Mouse (Mus musculus): ENCODE measurements around the gene Rexo4.

Gene Rexo4

DNA sequence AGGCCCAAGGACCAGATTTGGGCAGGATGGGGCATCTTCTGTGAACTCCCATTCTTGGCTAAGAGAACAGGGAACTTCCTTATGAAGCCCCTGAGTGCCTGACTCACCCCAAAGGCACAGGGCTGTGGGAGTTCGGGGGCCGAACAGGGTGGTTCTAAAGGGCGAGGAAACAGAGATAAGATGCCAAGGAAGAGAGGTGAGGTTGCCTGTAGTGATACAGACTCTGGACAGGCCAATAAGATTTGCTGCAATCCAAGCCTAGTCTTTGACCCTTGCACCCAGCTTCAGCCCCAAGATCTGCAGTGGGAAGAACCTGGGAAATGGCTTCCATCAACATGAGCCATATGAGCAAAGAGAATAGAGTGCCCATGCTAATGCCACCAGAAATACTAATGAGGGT, 20.9 kb downstream of the Rexo4 start:
- DNase-seq (ENCODE audit: low spot score), result no peak

DNA sequence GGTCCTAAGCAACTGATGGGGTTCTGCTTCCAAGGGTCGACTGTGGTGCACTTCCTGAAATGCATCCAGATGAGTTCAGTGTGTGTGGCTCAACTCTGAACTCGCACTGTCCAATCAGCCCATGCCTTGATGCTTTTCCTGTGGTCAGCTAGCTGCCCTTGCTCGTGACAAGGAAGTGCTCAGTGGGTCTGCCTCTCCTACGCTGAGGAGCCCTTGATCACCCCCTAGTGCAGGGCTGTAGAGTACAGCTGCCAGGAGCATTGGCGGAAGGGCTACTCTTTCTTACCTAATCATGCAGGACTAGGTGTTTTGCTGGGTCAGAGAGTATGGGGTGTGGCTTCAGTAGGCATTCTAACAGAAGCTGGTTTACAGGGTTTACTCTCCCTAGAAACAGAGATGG, 22.6 kb downstream of the Rexo4 start:
- no peak for DNase-seq (ENCODE audit: low spot score)

DNA sequence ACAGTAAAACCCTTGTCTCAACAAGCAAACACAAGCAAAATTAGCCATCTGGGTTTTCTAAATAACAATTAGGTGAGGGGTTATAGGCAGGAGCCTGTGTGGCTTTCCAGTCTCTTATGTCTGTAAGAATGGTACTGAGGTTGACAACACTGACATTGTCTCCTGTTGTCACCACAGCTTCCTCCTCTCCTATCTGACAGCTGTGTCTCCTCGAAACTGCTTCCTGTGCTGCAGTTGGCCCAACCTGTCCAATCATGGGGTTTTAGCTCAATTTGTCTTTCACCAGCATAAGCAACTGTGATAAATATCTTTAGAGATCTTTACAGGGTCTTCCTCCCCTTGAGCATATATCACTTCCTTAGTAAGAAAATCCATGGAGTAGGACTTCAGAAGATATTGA, 27.8 kb downstream of the Rexo4 start:
- no peak for DNase-seq (ENCODE audit: low spot score)

DNA sequence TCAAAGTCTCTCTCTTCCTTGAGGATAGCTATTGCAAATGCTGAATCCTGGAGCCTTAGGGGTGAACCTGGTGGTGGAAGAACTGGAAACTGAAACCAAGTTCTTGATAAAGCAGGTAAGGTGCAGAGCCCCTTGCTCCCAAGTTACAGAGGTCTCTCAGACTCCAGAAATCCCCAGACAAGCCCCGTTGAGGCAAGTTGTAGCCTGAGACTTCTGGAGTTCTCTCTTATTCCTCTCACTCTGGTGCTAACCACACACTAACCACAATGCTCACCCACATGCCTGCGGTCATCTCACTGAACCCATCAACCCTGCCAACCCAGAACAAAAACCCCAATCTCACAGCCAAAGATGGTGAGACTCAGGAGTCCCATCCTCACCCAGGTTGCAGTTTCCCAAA, 28.9 kb downstream of the Rexo4 start:
- DNase-seq (ENCODE audit: low spot score), result no peak

DNA sequence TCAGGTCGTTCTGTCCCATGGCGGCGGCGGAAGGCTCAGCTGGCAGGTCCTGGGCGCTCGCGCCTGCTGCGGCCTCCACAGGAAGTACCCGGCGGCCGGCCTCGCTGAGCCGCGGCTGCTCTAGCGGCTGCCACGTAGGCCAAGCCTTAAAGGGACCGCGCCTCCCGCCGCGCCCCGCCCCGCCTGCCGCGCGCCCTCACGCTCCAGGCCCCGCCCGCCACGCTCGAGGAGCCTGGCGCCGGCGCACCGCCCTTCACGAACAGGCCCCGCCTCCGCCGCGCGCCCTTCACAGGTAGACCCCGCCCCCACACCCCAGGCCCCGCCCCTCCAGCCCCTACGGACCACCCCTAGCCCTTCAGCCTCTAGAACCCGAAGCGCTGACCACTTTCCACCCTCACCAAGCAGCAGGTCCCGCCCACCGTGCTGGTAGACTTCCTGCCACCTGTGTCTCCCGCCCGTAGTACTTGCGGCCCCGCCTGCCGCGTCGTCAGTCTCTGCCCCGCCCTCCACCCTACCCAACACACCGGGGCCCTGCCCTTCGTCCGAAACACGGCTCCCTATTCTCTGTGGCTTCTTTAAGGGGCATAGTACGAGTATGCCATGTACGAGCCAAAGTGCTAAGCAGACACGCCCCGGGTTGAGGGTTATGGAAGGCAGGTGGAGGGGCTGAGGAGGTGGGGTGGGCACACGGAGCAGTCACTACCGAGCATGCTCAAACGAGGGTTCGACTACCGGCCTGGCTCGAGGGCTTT, 30.7 kb downstream of the Rexo4 start, which contains the start of the genes Surf4 and Stkld1:
Gene Surf4 (minus strand): TSS at position 625 of the 752 bp plus-strand sequence.
Gene Stkld1 (plus strand): TSS at position 744 of the 752 bp plus-strand sequence.
- DNase-seq (ENCODE audit: low spot score), result peak; percentile 96

DNA sequence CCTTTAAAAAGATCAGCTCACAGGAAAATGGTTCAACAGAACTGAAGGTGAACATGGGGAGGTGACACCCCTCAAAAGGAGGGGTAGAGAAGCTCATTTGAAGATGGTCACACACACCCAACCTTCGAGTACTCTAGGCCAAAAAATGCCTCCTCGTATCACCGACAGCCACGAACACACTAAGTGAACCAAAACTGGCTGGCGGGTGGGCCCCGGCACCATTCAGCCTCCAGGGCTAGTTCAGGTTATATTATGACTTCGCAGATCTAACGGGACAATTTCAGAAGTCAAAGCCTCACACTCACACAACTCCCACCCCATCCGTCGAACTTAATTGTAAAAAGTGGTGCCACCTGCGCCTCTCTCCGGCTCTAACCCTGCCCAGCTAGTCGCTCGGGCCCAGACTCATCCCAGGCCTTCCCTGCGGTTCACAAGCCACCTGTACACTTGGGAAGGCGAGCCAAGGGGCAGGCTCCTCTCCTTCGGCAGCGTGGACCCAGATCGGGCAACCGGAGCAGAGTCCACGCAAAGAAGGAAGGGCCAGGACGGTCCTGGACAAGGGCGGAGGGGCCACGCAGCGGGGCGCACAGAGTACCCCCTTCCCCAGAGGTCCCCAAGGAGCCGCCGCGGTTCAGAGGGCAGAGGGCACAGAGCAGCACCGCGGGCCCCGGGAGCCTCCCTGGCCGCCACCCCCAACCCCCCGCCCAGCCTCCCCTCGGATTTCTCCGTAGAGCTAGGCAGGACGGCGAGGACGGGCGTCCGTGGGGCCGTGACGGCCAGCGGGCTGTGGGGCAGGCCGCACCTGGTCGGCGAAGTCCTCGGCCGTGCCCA, 31.5 kb downstream of the Rexo4 start:
- DNase-seq (ENCODE audit: low spot score), result peak; percentile 34

DNA sequence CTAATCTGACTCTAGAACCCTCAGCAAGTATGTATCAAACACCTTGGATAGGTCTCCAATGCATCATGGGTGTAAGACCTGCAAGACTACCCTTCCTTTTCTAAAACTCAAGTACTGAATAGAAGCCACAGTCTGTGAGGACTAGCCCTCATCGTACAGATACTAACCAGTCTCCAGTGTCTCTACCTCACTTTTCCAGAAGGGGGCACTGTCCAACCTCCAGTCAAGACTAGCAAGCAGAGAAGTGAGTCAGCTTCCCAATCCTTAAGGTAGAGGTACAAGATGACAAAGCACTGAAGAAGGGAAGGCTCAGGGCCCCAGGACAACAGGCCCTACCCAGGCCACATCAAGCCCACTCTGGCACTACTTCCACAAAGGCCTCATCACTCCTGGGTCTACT, 33.8 kb downstream of the Rexo4 start:
- peak; percentile 82 for DNase-seq (ENCODE audit: low spot score)

DNA sequence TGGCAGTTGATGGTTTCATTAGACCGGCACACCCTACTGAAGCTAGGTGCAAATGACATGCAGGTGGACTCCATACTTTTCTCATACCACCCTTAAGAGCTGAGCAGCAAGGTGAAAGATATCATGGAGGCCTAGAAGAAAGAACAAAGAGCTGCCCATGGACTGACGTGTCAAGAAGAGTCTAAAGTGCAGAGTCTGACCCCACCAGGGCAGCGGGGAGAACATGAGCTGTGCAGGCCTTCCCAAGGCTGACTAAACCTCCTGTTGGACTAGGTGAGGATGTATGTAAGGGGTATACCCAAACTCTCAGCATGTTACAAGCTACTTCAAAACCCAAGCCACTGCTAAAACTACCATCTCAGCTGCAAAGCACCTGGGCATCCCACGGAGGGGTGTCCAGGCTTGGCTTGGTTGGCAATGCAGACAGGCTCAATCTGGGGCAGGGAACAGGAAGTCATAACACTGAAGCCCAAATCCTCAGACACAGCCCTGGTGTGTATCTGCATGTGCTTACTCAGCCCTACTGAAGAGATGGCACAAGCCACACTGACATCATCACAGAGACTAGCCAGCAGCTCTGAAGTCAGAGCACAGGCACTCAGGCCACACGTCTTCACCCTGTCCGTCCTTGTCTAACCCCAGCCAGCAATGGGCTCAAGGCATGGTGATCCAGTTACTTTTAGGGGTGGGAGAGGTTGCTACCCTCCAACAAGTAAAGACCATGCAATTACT, 36.3 kb downstream of the Rexo4 start:
- no peak for DNase-seq (ENCODE audit: low spot score)

DNA sequence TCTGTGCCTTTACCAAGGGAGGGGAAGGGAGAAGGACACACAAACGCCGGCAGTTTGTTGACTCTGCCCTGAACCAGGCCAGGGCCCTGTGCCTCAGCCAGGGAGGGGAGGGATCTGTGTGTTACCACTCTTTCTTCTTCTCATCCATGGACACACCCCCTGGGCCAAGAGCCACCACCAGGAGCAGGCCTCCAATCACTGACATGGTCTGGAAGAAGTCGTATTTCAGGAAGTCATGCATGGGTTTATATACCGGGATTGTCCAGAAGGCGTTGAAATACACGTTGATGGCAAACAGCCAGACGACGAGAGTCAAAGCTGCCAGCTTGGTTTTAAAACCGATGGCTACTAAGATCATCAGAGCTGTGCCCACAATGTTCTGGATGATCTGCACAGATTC, 42.4 kb downstream of the Rexo4 start:
- DNase-seq (ENCODE audit: low spot score), result no peak

DNA sequence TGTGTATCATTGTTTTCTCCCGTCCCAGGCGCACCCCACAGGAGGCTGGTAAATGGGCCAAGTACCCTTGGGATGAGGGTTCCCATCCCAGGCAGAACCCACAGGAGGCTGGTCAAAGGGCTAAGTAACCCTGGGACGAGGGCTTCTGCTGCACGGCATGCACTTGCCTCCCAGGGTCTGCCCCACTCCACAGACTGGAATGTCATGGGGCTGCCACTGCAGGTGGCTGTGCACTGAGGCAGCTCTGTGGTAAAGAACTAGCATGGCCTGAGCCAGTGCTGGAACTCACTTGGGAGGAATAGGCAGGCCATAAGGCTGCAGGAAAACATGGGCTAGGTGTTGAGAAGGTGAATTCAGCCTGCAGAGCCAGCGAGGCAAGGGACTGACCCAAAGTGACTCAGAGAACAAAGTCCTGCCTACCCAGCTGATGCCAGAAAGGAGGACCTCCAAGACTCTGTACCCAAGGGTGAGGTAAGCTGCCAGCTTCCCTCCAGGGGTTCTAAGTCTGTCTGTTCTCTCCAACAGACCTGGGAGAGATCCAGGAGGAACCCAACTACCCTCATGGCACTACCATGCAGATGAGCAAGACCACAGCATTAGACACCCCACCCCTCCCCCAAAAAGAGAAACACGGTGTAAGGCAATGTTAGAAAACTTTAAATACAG, 43.9 kb downstream of the Rexo4 start:
- no peak for DNase-seq (ENCODE audit: low spot score)

DNA sequence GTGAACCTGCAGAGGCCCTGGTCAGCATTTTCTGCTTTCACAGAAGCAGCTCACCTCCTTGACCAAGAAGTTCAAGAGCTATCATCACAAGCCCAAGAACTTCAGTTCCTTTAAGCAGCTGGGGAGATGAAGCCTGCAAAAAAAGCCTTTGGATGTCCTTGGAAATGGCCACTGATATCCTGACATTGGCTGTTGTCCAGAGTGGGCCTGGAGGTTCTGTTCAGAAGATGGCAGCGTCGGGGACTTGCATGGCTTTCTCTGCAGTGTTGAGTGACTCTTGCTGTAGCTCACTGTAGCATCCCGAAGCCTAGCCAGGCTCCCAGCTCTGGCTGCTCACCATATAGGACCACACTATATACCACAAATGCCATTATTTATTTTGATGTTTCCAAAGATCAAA, 44.5 kb downstream of the Rexo4 start:
- no peak for DNase-seq (ENCODE audit: low spot score)

DNA sequence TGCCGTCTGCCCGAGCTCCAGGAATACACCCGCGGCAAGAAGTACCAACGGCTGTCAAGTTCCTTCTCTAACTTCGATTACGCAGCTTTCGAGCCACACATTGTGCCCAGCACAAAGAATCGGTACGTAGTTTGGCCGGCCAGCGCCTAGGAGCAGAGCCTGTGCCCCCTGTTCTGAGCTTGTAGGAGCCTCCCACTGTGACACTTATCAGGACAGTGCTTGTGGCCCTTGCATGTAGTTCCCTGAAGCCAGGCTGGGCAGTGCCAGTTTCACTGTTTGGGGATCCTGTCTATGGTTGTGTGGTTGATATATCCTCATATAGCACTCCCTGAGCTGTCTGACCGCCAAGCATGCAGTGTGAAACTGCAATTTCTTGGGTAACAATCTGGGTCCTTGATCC, 47.4 kb downstream of the Rexo4 start:
- DNase-seq (ENCODE audit: low spot score), result no peak

DNA sequence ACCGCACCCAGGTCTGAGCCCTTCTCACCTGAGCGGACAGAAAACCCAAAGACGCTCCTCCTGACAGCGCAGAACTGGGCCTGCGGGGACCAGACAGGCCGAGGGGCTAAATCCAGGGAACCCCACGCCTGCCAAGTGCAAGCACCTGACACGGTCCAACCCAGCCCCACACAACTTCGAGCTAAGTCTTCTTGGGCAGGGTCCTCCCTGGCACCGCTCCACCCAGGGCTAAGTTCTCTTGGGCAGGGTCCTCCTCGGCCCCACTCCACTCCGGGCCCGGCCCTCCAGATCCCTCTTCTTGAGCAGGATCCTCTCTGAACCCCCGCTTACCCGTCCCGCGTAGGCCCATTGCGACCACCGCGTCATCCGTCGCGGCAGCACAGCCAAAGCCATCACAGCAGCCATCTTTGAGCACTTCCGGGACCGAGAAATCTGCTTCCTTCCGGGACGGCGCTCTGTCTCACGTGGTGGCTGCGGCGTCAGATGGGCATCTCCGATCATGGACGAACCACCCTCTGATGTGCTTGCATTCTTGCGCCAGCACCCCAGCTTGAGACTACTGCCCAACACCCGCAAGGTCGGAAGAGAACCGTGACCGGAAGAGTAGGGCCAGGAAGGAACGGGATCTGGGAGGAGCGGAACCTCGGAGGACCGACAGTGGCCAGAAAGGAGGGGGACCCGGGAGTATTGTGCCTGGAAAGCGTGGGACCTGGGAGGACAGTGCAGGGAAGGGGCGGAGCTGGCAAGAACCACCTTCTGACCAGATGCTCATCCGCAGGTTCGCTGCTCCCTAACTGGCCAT, 48.1 kb downstream of the Rexo4 start, which contains the start of the genes Surf2 and Surf1:
Gene Surf2 (plus strand): TSS at position 441 of the 802 bp plus-strand sequence.
Gene Surf1 (minus strand): TSS at position 604 of the 802 bp plus-strand sequence.
- DNase-seq (ENCODE audit: low spot score), result peak; percentile 86

DNA sequence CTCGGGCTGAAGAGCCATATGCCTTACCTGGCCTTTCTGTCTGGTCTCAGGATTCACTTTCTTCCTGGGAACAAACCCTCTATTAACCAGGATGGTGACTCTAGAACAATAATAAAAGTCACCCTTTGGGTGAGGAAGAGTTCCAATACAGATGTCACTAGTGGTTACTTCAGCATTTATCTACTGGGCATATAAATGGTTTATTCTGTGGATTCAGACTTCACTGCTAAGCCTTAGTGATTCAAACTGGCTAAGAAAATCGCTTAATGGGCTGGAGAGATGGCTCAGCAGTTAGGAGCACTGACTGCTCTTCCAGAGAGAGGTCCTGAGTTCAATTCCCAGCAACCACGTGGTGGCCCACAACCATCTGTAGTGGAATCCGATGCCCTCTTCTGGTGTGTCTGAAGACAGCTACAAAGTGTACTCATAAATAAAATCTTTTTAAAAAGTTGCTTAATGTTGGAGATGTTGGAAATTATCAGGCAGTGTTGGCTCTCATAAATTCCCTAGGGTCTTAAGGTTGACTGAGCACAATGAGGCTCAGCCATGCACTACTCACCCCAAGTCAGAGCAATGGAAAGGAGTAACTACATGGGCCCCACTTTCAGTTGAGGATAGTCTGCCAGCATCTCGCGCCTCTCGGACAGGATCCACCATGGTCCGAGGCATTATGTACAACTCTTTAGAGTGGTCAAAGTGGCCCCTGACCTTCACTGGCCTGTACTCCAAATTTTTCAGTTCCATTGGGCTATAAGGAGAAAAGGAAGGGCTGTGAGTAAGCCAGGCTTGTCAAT, 49.8 kb downstream of the Rexo4 start:
- no peak for DNase-seq (ENCODE audit: low spot score)

DNA sequence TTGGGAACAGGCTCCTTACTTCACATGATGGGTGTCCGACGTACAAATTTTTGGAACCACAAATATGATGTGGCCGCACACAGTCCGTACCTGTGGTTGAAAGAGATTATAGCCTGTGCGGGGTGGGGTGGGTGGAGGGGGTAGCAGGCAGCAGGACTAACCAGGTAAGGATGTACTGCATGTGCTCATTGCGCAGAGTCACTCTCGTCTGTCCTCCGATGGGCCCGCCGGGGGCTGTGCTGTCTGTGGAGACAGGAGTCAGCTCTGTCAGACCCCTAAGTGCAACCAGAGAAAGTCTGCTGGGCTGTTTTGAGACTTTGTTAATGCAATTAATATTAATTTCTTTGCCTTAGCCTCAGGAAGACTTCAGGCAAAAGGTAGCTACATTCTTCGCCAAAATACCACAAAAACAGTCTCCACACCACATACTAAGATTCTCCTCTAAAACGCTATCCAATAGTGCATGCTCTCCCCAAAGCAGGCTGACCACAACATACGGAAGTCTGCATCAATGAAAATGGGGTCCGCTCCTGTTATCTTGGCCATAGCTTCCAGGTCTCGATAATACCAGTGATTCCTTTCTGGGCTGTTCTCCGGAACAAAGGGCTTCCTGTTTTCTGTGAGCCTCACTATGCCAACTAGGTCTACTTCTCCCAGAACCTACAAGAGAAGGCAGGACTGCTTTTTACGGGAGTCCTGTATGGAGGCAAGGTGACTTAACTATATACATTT, 50.6 kb downstream of the Rexo4 start:
- DNase-seq (ENCODE audit: low spot score), result no peak

DNA sequence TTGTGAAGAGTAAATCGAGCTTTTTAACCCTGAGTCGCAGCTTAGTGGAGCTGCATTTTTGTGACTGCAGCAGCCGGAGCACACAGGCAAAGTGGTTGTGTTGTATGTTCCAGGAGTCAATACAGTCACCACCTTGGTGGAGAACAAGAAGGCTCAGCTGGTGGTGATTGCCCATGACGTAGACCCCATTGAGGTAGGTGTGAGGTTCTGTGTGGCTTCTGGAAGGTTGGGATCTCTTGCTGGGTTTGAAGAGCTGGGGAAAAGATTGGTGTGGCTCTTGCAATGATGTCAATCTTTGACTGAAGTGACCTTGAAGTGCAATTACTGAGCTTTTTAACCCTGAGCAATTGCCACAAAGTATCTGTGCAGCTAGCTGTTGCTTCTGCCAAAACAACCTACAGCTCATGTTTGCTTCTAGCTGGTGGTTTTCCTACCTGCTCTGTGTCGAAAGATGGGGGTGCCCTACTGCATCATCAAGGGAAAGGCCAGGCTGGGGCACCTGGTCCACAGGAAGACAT, 51.9 kb downstream of the Rexo4 start:
- DNase-seq (ENCODE audit: low spot score), result no peak

DNA sequence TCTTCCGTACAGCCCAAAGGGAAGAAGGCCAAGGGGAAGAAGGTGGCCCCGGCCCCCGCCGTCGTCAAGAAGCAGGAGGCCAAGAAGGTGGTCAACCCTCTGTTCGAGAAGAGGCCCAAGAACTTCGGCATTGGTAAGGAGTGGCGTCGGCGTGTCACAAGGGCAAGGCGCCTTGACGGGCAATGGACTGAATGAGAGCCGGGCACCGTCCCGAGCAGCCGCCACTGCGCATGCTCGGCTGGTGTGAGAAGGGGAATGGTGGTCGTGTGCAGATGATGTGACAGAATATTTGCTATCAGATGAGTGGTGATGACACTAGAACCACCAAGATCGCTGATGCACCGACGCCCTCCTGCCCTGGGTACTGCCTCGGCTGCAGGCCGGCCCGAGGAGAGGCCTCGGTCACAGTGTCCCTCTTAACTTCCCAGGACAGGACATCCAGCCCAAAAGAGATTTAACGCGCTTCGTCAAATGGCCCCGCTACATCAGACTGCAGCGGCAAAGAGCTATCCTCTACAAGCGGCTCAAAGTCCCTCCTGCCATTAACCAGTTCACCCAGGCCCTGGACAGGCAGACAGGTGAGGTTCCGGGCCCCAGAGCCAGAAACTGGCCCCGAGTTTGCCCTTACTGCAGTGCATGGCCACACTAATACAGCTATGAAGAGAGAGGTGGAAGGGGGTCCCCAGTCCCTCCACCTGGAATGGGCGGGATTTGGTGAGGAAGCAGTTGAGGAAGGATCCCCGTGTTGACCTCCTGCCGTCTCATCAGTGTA, 53.0 kb downstream of the Rexo4 start:
- peak; percentile 76 for DNase-seq (ENCODE audit: low spot score)
